Comparison of ENCODE assay signal across 8 mouse cellular contexts in the genomic region with DNA sequence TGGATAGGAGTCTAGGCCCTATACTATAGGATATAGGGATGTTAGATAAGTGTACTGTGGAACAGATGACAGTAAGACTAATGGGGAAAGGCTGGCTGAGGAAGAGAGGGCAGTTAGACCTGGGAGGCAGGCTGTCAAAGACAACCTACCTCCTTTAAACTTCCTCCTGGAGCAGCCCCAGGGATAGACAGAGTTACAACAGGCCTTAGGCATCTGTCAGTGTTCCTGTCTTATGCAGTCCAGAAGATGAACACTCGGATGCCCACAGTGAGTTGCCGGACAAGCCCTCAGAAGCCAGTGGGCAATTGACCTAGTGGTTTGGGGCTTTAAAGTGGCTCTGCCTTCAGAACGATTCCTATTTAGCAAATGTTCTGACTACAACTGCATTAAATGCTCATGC. TPM values are rescaled to one million over a fixed set of nuclear protein-coding genes. Genes with fewer than 3 reads are reported as not detected.
A peak's percentile ranks its signal among the peaks of the same experiment; 100 is the strongest.
DNase-seq lines count a peak whose midpoint lies in the region; ATAC-seq and TF ChIP-seq lines count a peak whose summit lies in the region.

No protein-coding gene starts in this region.

- DNase-seq in cerebellum, adult 2 months, result no peak
- DNase-seq in cerebellum, postnatal 4 days (ENCODE audit: low spot score in 2 of 2), result no peak
- no peak for DNase-seq in forebrain, postnatal 0 days
- no peak for DNase-seq in right cerebral cortex, postnatal 25 days
- DNase-seq in cerebellum, postnatal 14 days, result no peak
- DNase-seq in gastrocnemius, adult 18-20 months (ENCODE audit: low spot score), result no peak

- 0 out of 2 replicates have a peak overlapping the region, but pooled peaks have one; percentile 31 for H3K27ac ChIP-seq in cerebellum, adult 2 months (ENCODE audit: insufficient read depth, low read length)
- peak overlapping the region; percentile 91 for H3K27ac ChIP-seq in forebrain, postnatal 0 days (ENCODE audit: low read depth, low read length)
- peak overlapping the region; percentile 98 for H3K27ac ChIP-seq in liver, embryonic 16.5 days (ENCODE audit: low read length)

- ATAC-seq in forebrain, postnatal 0 days, result no peak
- ATAC-seq in liver, embryonic 16.5 days (ENCODE audit: low read depth), result peak; percentile 1; the same call in 1 of the 2 replicates

- peak overlapping the region; percentile 53 for H3K4me3 ChIP-seq in cerebellum, adult 2 months (replicated peaks; ENCODE audit: insufficient read depth, low read depth, low read length)
- H3K4me3 ChIP-seq in E14TG2a.4 (replicated peaks; ENCODE audit: low read length), result peak overlapping the region; percentile 75
- 0 out of 2 replicates have a peak overlapping the region, but pooled peaks have one; percentile 41 for H3K4me3 ChIP-seq in forebrain, postnatal 0 days (ENCODE audit: low read depth, low read length)
- H3K4me3 ChIP-seq in liver, embryonic 16.5 days (ENCODE audit: low read depth, low read length), result peak overlapping the region; percentile 65

- H3K4me2 ChIP-seq in forebrain, postnatal 0 days (ENCODE audit: low read depth), result peak overlapping the region; percentile 49
- H3K4me2 ChIP-seq in liver, embryonic 16.5 days (ENCODE audit: low read depth, low read length), result peak overlapping the region; percentile 55

- no peaks in the 10 kb centered on the region for H3K36me3 ChIP-seq in E14TG2a.4 (ENCODE audit: insufficient read depth, low read length)
- no peaks in the 10 kb centered on the region for H3K36me3 ChIP-seq in forebrain, postnatal 0 days (ENCODE audit: insufficient read depth)
- H3K36me3 ChIP-seq in liver, embryonic 16.5 days (ENCODE audit: control insufficient read depth, insufficient read depth), result no peaks in the 10 kb centered on the region

- no peaks in the 10 kb centered on the region for H3K9me3 ChIP-seq in E14TG2a.4 (ENCODE audit: low read length)
- H3K9me3 ChIP-seq in forebrain, postnatal 0 days (ENCODE audit: low read length), result no peaks in the 10 kb centered on the region
- H3K9me3 ChIP-seq in liver, embryonic 16.5 days (replicated peaks; ENCODE audit: control insufficient read depth, low read length), result no peaks in the 10 kb centered on the region

- no peak for TF ChIP-seq CTCF in cerebellum, adult 2 months (IDR thresholded peaks at IDR 0.05; ENCODE audit: borderline replicate concordance, insufficient read depth, low read depth, low read length)
- no peak for TF ChIP-seq CTCF in E14TG2a.4 (conservative IDR thresholded peaks at IDR 0.05; ENCODE audit: low read length)
- TF ChIP-seq CTCF in forebrain, postnatal 0 days (IDR thresholded peaks at IDR 0.05; ENCODE audit: low read depth), result no peak

- WGBS in cerebellum, adult 2 months, result 20% methylated on average over 3 of the region's 3 CpGs
- WGBS in forebrain, postnatal 0 days, result 55% methylated on average over 3 of the region's 3 CpGs
- whole genome bisulfite sequencing in liver, embryonic 16.5 days (ENCODE audit: insufficient replicate concordance), result 27% methylated on average over 3 of the region's 3 CpGs

- no peaks in the 10 kb centered on the region for H3K27me3 ChIP-seq in cerebellum, adult 2 months (ENCODE audit: control insufficient read depth, insufficient read depth, low read length)
- H3K27me3 ChIP-seq in E14TG2a.4 (ENCODE audit: insufficient read depth, low read length), result no peaks in the 10 kb centered on the region
- no peaks in the 10 kb centered on the region for H3K27me3 ChIP-seq in forebrain, postnatal 0 days (ENCODE audit: insufficient read depth, low read length)
- no peaks in the 10 kb centered on the region; the same call in 1 of the 2 replicates for H3K27me3 ChIP-seq in liver, embryonic 16.5 days (ENCODE audit: control insufficient read depth, insufficient read depth, low read depth, low read length)

- no peaks in the 10 kb centered on the region for H3K4me1 ChIP-seq in cerebellum, adult 2 months (ENCODE audit: control insufficient read depth, insufficient read depth, low read length)
- peaks cover 55% of the 10 kb centered on the region for H3K4me1 ChIP-seq in E14TG2a.4 (replicated peaks; ENCODE audit: low read depth, low read length)
- H3K4me1 ChIP-seq in forebrain, postnatal 0 days (ENCODE audit: insufficient read depth), result no peaks in the 10 kb centered on the region
- peaks cover 7% of the 10 kb centered on the region; the same call in 1 of the 2 replicates for H3K4me1 ChIP-seq in liver, embryonic 16.5 days (ENCODE audit: control insufficient read depth, low read depth, low read length)

- no peak for TF ChIP-seq POLR2A in cerebellum, adult 2 months (IDR thresholded peaks at IDR 0.05; ENCODE audit: borderline replicate concordance, insufficient read depth, low read length)

- H3K9ac ChIP-seq in forebrain, postnatal 0 days, result no peak overlapping the region
- H3K9ac ChIP-seq in liver, embryonic 16.5 days (ENCODE audit: low read depth, low read length), result peak overlapping the region; percentile 53

RNA-seq across cellular contexts. Expression of a gene that starts 19.8 kb away (rescaled TPM):
- polyA plus RNA-seq in cerebellum, adult 2 months (2012; rRNA removed), result 20.8 and 24.3 TPM in 2 replicates
- total RNA-seq in forebrain, postnatal 0 days (2014; rRNA removed), result 26.3 and 30.7 TPM in 2 replicates
- 12.5 and 21.7 TPM in 2 replicates for polyA plus RNA-seq in forebrain, postnatal 0 days (2015; fragmentation: Nextera tagmentation; extraction: Ambion mirVana)
- 7.3 and 7.7 TPM in 2 replicates for polyA plus RNA-seq in liver, embryonic 16.5 days (2015; fragmentation: Nextera tagmentation; extraction: Ambion mirVana)
- total RNA-seq in gastrocnemius, adult 18-20 months (2021), result under 1 TPM in 1 of 2 experiments, not detected in 1; 0.27 TPM

RNA-seq across cellular contexts. Expression of a gene that starts 42.5 kb away (rescaled TPM):
- polyA plus RNA-seq in cerebellum, adult 2 months (2012; rRNA removed), result 2.8 and 3.3 TPM in 2 replicates
- 9.6 and 16.2 TPM in 2 replicates for total RNA-seq in forebrain, postnatal 0 days (2014; rRNA removed)
- polyA plus RNA-seq in forebrain, postnatal 0 days (2015; fragmentation: Nextera tagmentation; extraction: Ambion mirVana), result 1.9 and 2.5 TPM in 2 replicates
- polyA plus RNA-seq in liver, embryonic 16.5 days (2015; fragmentation: Nextera tagmentation; extraction: Ambion mirVana), result 13.6 and 15.0 TPM in 2 replicates
- total RNA-seq in gastrocnemius, adult 18-20 months (2021), result 1 to 10 TPM; 1.3 to 2.3 TPM

Comparison
In these comparisons a context has a peak if more than half of its experiments do, and no peak if none do; other contexts are left out.
1. H3K27ac ChIP-seq: peak in every context shown above with its lines; median percentile 98 in liver, embryonic 16.5 days; 91 in forebrain, postnatal 0 days; 31 in cerebellum, adult 2 months.